Mouse (Mus musculus) heart, embryonic 16.5 days (tissue): ENCODE measurements at regions not wholly inside any gene's neighbourhood (a gene's known extent, or its start where the extent isn't known, plus 50 kb on each side); places are given as distances from the start of the nearest gene placed in this dataset.

ENCODE experiments used
- ATAC-seq: fragments of 200-750 bp; cut with Nextera tagmentation; replicated peaks from 2 replicates; pipeline ENCODE4 v1.8.0; 2017; ENCODE audit warnings: moderate number of reproducible peaks; ENCODE audit not compliant: insufficient read depth, low FRiP score; ENCODE audit errors: extremely low read depth
- H3K27ac ChIP-seq: fragments of 300-500 bp; sonication (generic); 2 replicates; pipeline ENCODE4 v1.5.1; 2014; ENCODE audit warnings: mild to moderate bottlenecking, low read length, control low read depth, moderate library complexity
- H3K27me3 ChIP-seq: fragments of 300-500 bp; sonication (generic); 2 replicates; pipeline ENCODE4 v1.6.1; 2014; ENCODE audit warnings: low read length, mixed read lengths; ENCODE audit not compliant: control insufficient read depth, insufficient read depth
- H3K36me3 ChIP-seq: fragments of 300-500 bp; sonication (generic); 2 replicates; pipeline ENCODE4 v1.6.1; 2014; ENCODE audit not compliant: control insufficient read depth, insufficient read depth
- H3K4me1 ChIP-seq: fragments of 300-500 bp; sonication (generic); 2 replicates; pipeline ENCODE4 v1.6.1; 2014; ENCODE audit warnings: low read length, mixed read lengths; ENCODE audit not compliant: control insufficient read depth, insufficient read depth
- H3K4me2 ChIP-seq: fragments of 300-500 bp; sonication (generic); 2 replicates; pipeline ENCODE4 v1.6.1; 2014; ENCODE audit warnings: low read depth, mild to moderate bottlenecking, control low read depth, low read length
- H3K4me3 ChIP-seq: fragments of 300-500 bp; sonication (generic); 2 replicates; pipeline ENCODE4 v1.5.1; 2014; ENCODE audit warnings: mild to moderate bottlenecking, control low read depth, low read length
- H3K9ac ChIP-seq: fragments of 300-500 bp; sonication (generic); 2 replicates; pipeline ENCODE4 v1.6.1; 2014; ENCODE audit warnings: low read length, control low read depth
- H3K9me3 ChIP-seq: fragments of 300-500 bp; sonication (generic); replicated peaks from 2 replicates; pipeline ENCODE4 v1.6.1; 2016; ENCODE audit warnings: low read length; ENCODE audit not compliant: control insufficient read depth
- WGBS: fragments of 180-500 bp; shearing (Covaris S2); extraction: QIAGEN DNeasy Blood & Tissue Kit; methylation state at CpG from one replicate; pipeline ENCODE4 v1.1.7; 2014; 5-methylcytosine and 5-hydroxymethylcytosine counted together

- H3K27ac ChIP-seq = no peak overlapping the region
- no peaks in the 10 kb centered on the region for H3K9me3 ChIP-seq
- no peak overlapping the region for H3K9ac ChIP-seq
- no peaks in the 10 kb centered on the region for H3K27me3 ChIP-seq
- no peak for ATAC-seq
- H3K4me3 ChIP-seq = no peak overlapping the region
- 49% methylated on average over 4 of the region's 4 CpGs for WGBS
- no peaks in the 10 kb centered on the region for H3K36me3 ChIP-seq
- no peak overlapping the region for H3K4me2 ChIP-seq
- H3K4me1 ChIP-seq = peaks cover 9% of the 10 kb centered on the region
These were observed 90.4 kb upstream of the Klf4 start for GRCm38 (mm10) chr4:55622651-55623050.

- Histone ChIP-seq H3K4me1 (peaks cover 9% of the 10 kb centered on the region), H3K27me3 (no peaks in the 10 kb centered on the region), H3K36me3 (no peaks in the 10 kb centered on the region), H3K9ac (no peak overlapping the region), H3K27ac (no peak overlapping the region), H3K9me3 (no peaks in the 10 kb centered on the region), H3K4me3 (no peak overlapping the region), H3K4me2 (no peak overlapping the region)
- WGBS = 79% methylated on average over 3 of the region's 3 CpGs
- ATAC-seq = no peak
These were observed 87.6 kb upstream of the Klf4 start for GRCm38 (mm10) chr4:55619891-55620290.

DNA sequence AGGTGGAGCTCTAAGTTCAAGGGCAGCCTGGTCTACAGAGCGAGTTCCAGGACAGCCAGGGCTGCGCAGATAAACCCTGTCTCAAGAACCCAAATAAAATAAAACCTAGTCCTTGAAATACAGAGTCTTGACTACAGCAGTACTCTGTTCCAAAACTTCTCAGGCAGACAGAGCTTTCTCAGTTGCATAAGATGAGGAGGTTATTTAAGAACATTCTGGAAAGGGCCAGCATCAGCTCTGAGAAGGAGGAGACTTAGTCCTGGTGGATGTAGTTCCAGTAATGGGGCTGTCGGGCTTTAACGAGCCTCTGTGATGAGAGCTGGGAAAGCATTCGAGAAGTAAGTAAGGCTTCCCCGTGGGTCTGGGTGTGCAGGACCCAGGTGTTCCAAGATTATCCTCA, 83.5 kb upstream of the Klf4 start:
- Histone ChIP-seq H3K27ac (no peak overlapping the region), H3K4me2 (no peak overlapping the region), H3K9me3 (no peaks in the 10 kb centered on the region), H3K36me3 (no peaks in the 10 kb centered on the region), H3K9ac (no peak overlapping the region), H3K27me3 (no peaks in the 10 kb centered on the region), H3K4me3 (no peak overlapping the region), H3K4me1 (no peaks in the 10 kb centered on the region)
- ATAC-seq = no peak
- WGBS = 63% methylated on average over 6 of the region's 6 CpGs

GRCm38 (mm10) chr4:55613523-55613922, 81.3 kb upstream of the Klf4 start:
- Histone ChIP-seq H3K4me1 (no peaks in the 10 kb centered on the region), H3K27me3 (no peaks in the 10 kb centered on the region), H3K36me3 (no peaks in the 10 kb centered on the region), H3K9me3 (no peaks in the 10 kb centered on the region), H3K9ac (no peak overlapping the region), H3K27ac (no peak overlapping the region), H3K4me3 (no peak overlapping the region), H3K4me2 (no peak overlapping the region)
- ATAC-seq = no peak
- 90% methylated on average over 3 of the region's 3 CpGs for WGBS

- ATAC-seq = no peak
These were observed 78.7 kb upstream of the Klf4 start for GRCm38 (mm10) chr4:55610998-55611397.

DNA sequence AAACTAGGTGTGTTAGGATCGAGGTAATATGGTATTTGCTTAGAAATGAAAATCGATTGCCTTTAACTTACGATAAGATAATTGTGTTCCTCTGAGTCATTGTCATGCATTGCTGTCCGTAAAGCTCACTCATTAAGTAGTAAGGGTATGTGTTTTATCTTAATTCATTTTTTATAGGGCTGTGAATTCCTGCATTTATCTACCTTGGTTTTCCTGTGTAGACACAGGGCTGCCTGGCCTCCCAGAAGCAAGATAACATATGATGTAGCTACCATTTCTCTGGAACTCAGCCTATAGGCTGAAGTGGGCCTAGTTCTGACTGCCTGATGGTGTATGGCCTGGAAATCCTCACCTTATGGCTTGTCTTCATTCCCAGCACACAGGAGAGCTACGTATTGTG, 76.9 kb upstream of the Klf4 start:
- no peaks in the 10 kb centered on the region for H3K27me3 ChIP-seq
- WGBS = 74% methylated on average over 5 of the region's 5 CpGs
- no peak for ATAC-seq
- H3K9ac ChIP-seq = no peak overlapping the region
- H3K9me3 ChIP-seq = no peaks in the 10 kb centered on the region
- H3K4me3 ChIP-seq = no peak overlapping the region
- no peak overlapping the region for H3K27ac ChIP-seq
- no peaks in the 10 kb centered on the region for H3K4me1 ChIP-seq
- H3K4me2 ChIP-seq = no peak overlapping the region
- no peaks in the 10 kb centered on the region for H3K36me3 ChIP-seq

More at GRCm38 (mm10) chr4:55610998-55611397, 78.7 kb upstream of the Klf4 start:
- H3K36me3 ChIP-seq = no peaks in the 10 kb centered on the region
- H3K9ac ChIP-seq = no peak overlapping the region
- no peak overlapping the region for H3K4me3 ChIP-seq
- H3K4me2 ChIP-seq = no peak overlapping the region
- no peak overlapping the region for H3K27ac ChIP-seq
- no peaks in the 10 kb centered on the region for H3K9me3 ChIP-seq
- no peaks in the 10 kb centered on the region for H3K27me3 ChIP-seq
- WGBS = 83% methylated on average over 4 of the region's 4 CpGs
- no peaks in the 10 kb centered on the region for H3K4me1 ChIP-seq

GRCm38 (mm10) chr4:55605541-55605940, 73.3 kb upstream of the Klf4 start:
- ATAC-seq = no peak
- Histone ChIP-seq H3K4me1 (no peaks in the 10 kb centered on the region), H3K4me2 (no peak overlapping the region), H3K4me3 (no peak overlapping the region), H3K27me3 (no peaks in the 10 kb centered on the region), H3K27ac (no peak overlapping the region), H3K9ac (no peak overlapping the region), H3K9me3 (no peaks in the 10 kb centered on the region), H3K36me3 (no peaks in the 10 kb centered on the region)
- WGBS = 84% methylated on average over 9 of the region's 9 CpGs

DNA sequence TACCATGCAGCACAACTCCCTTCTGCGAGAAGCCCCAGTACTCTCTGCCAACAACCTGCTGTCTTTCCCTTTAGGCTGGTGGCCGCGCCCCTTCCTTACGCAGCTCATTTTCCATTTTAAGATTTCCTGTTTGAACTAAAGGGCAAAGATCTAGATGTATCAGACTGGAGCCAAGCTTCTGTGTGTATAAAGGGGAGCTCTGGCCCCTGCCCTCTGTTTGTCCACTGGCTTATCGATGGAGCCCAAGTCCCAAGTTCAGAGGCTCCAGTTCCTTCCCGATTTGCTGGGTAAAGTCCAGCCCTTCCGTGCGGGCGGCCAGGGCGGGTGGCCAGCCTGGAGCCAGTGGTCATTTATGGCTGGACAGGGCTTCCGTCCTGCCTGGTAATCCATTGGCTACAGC, 72.6 kb upstream of the Klf4 start:
- H3K27ac ChIP-seq = no peak overlapping the region

DNA sequence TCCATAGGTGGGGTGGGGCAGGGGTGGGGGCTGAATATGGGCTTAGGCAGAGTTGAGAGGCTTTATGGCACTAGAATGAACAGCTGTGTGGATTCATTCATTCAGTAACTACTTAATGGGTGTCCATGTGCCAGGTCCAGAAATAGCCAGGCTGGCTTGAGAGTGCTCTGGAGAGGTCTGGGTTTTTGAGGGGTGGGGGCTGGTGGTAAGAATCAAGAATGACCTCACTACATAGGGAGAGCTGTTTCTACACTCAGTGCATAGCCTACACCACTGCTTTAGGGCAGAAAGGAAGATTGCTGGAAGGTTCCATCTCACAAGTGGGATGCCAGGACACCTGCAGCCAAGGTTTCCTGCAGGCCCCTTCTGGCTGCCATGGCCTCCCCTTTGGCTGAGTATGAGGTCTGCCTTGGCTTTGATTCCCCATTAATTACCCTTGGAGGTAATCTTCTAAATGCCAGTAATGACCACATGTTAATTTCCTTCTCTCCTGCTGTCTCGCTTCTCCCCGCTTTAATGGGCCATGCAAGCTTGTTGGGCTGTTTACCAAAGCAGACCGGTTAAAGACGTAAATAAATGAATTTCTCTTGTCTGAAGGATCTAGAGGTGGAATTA, 71.7 kb upstream of the Klf4 start:
- Histone ChIP-seq H3K36me3 (no peaks in the 10 kb centered on the region), H3K4me3 (no peak overlapping the region), H3K9ac (no peak overlapping the region), H3K9me3 (no peaks in the 10 kb centered on the region), H3K4me2 (no peak overlapping the region), H3K4me1 (no peaks in the 10 kb centered on the region), H3K27ac (no peak overlapping the region), H3K27me3 (no peaks in the 10 kb centered on the region)
- ATAC-seq = no peak
- WGBS = 94% methylated on average over 4 of the region's 4 CpGs

More for the DNA sequence above, 72.6 kb upstream of the Klf4 start:
- no peaks in the 10 kb centered on the region for H3K9me3 ChIP-seq
- 72% methylated on average over 11 of the region's 11 CpGs for WGBS
- H3K27me3 ChIP-seq = no peaks in the 10 kb centered on the region
- no peaks in the 10 kb centered on the region for H3K4me1 ChIP-seq
- H3K36me3 ChIP-seq = no peaks in the 10 kb centered on the region
- H3K4me3 ChIP-seq = no peak overlapping the region
- peak; percentile 37 for ATAC-seq
- no peak overlapping the region for H3K9ac ChIP-seq
- no peak overlapping the region for H3K4me2 ChIP-seq
